Mouse (Mus musculus) hindbrain, embryonic 14.5 days (tissue): ENCODE results near the gene Clec4e. TPM values are rescaled to one million over a fixed set of nuclear protein-coding genes. Genes with fewer than 3 reads are reported as not detected.

ENCODE experiments used
- ATAC-seq: fragments of 200-750 bp; cut with Nextera tagmentation; 2 replicates; pipeline ENCODE4 v1.8.0; 2017; ENCODE audit warnings: moderate number of reproducible peaks, mild to moderate bottlenecking, moderate TSS enrichment, moderate library complexity; ENCODE audit not compliant: low FRiP score
- DNase-seq: peaks from one replicate; pipeline ENCODE4 v3.0.0-alpha.2; 2015; ENCODE audit warnings: low spot score
- H3K27ac ChIP-seq: fragments of 300-500 bp; sonication (generic); 2 replicates; pipeline ENCODE4 v1.5.1; 2014; ENCODE audit warnings: mild to moderate bottlenecking, moderate library complexity
- H3K27me3 ChIP-seq: fragments of 300-500 bp; sonication (generic); 2 replicates; pipeline ENCODE4 v1.6.1; 2014; ENCODE audit warnings: mild to moderate bottlenecking, low read length, mixed read lengths; ENCODE audit not compliant: control insufficient read depth, insufficient read depth
- H3K36me3 ChIP-seq: fragments of 300-500 bp; sonication (generic); replicated peaks from 2 replicates; pipeline ENCODE4 v1.6.1; 2014; ENCODE audit not compliant: control insufficient read depth, insufficient read depth
- H3K4me1 ChIP-seq: fragments of 300-500 bp; sonication (generic); replicated peaks from 2 replicates; pipeline ENCODE4 v1.6.1; 2014; ENCODE audit warnings: antibody characterized with exemption, low read length, mixed read lengths; ENCODE audit not compliant: control insufficient read depth, insufficient read depth
- H3K4me2 ChIP-seq: fragments of 300-500 bp; sonication (generic); replicated peaks from 2 replicates; pipeline ENCODE4 v1.6.1; 2014; ENCODE audit warnings: mild to moderate bottlenecking, moderate library complexity
- H3K4me3 ChIP-seq: fragments of 300-500 bp; sonication (generic); replicated peaks from 2 replicates; pipeline ENCODE4 v1.5.1; 2014; ENCODE audit warnings: mild to moderate bottlenecking, low read length
- H3K9ac ChIP-seq: fragments of 300-500 bp; sonication (generic); 2 replicates; pipeline ENCODE4 v1.6.1; 2014
- H3K9me3 ChIP-seq: fragments of 300-500 bp; sonication (generic); 2 replicates; pipeline ENCODE4 v1.6.1; 2016; ENCODE audit warnings: low read length; ENCODE audit not compliant: control insufficient read depth
- WGBS: fragments of 180-500 bp; shearing (Covaris S2); extraction: QIAGEN DNeasy Blood & Tissue Kit; methylation state at CpG from one replicate; pipeline ENCODE4 v1.1.7; 2014; 5-methylcytosine and 5-hydroxymethylcytosine counted together
- polyA plus RNA-seq: library from polyadenylated mRNA; unstranded; fragments of >200 nt; fragmentation: Nextera tagmentation; extraction: Ambion mirVana; gene quantifications from 2 replicates; pipeline ENCODE4 v1.2.1, GENCODE M21; 2014

Clec4e gene
- polyA plus RNA-seq, 1 experiment from 2014 or later, result not detected

- ATAC-seq (no peak), DNase-seq (no peak)
- Histone ChIP-seq H3K4me3 (no peak overlapping the region), H3K9ac (no peak overlapping the region), H3K27me3 (no peaks in the 10 kb centered on the region), H3K27ac (no peak overlapping the region), H3K4me1 (no peaks in the 10 kb centered on the region), H3K9me3 (no peaks in the 10 kb centered on the region), H3K36me3 (no peaks in the 10 kb centered on the region), H3K4me2 (no peak overlapping the region)
- WGBS, result 89% methylated on average over 5 of the region's 5 CpGs
These were observed 45.5 kb downstream of the Clec4e start for GRCm38 (mm10) chr6:123244201-123244600.

GRCm38 (mm10) chr6:123237582-123237981 is 52.1 kb downstream of the Clec4e start:
- Histone ChIP-seq H3K4me2 (no peak overlapping the region), H3K9me3 (no peaks in the 10 kb centered on the region), H3K4me3 (no peak overlapping the region), H3K4me1 (no peaks in the 10 kb centered on the region), H3K9ac (no peak overlapping the region), H3K27me3 (no peaks in the 10 kb centered on the region), H3K27ac (no peak overlapping the region), H3K36me3 (no peaks in the 10 kb centered on the region)
- DNase-seq (no peak), ATAC-seq (no peak)

Other genes starting within 250 kb of the Clec4e start
- gene Clec4b1, start 239.9 kb downstream of the Clec4e start, polyA plus RNA-seq, result not detected in 2 replicates
- gene Clec4a2, start 183.4 kb downstream of the Clec4e start, polyA plus RNA-seq, result 2.0 and 2.9 TPM in 2 replicates
- gene Clec4b2, start 117.0 kb downstream of the Clec4e start, polyA plus RNA-seq, result not detected in 2 replicates
- 1.0 and 1.3 TPM in 2 replicates for gene Clec4n, start 60.0 kb downstream of the Clec4e start, polyA plus RNA-seq
- 0.21 TPM in 1 of 2 replicates, not detected in the other for gene Clec4d, start 27.8 kb downstream of the Clec4e start, polyA plus RNA-seq
- gene Vmn2r19, start 18.5 kb upstream of the Clec4e start, polyA plus RNA-seq, result not detected in 2 replicates
- not detected in 2 replicates for gene Vmn2r20, start 128.2 kb upstream of the Clec4e start, polyA plus RNA-seq
- gene Vmn2r21, start 243.5 kb upstream of the Clec4e start, polyA plus RNA-seq, result not detected in 2 replicates